Mouse (Mus musculus): ENCODE data around the gene Pi4ka. TPM values are rescaled to one million over a fixed set of nuclear protein-coding genes. Genes with fewer than 3 reads are reported as not detected.
A peak's percentile ranks its signal among the peaks of the same experiment; 100 is the strongest.

Gene Pi4ka
- polyA plus RNA-seq, 1 experiment from 2014 or later: 77.8 TPM

- WGBS: 81% methylated on average over 2 of the region's 2 CpGs
- Histone ChIP-seq H3K27ac (no peak overlapping the region), H3K27me3 (replicated peaks) (no peaks in the 10 kb centered on the region), H3K36me3 (replicated peaks) (peaks cover 74% of the 10 kb centered on the region), H3K9me3 (no peaks in the 10 kb centered on the region), H3K4me3 (no peak overlapping the region), H3K9ac (no peak overlapping the region), H3K4me1 (no peaks in the 10 kb centered on the region), H3K4me2 (no peak overlapping the region)
- ATAC-seq (replicated peaks): no peak
Measured at GRCm38 (mm10) chr16:17287103-17287502, 119.0 kb downstream of the Pi4ka start.

GRCm38 (mm10) chr16:17283151-17283550 is 123.0 kb downstream of the Pi4ka start:
- Histone ChIP-seq H3K27ac (no peak overlapping the region), H3K4me1 (peaks cover 1% of the 10 kb centered on the region), H3K4me2 (no peak overlapping the region), H3K4me3 (no peak overlapping the region), H3K36me3 (replicated peaks) (peaks cover 65% of the 10 kb centered on the region), H3K9ac (no peak overlapping the region), H3K9me3 (no peaks in the 10 kb centered on the region), H3K27me3 (replicated peaks) (peaks cover 17% of the 10 kb centered on the region)
- WGBS: 84% methylated on average over 6 of the region's 6 CpGs
- no peak for ATAC-seq (replicated peaks)

GRCm38 (mm10) chr16:17280471-17280870 is 125.6 kb downstream of the Pi4ka start:
- Histone ChIP-seq H3K4me2 (no peak overlapping the region), H3K9me3 (no peaks in the 10 kb centered on the region), H3K27ac (no peak overlapping the region), H3K4me1 (peaks cover 22% of the 10 kb centered on the region), H3K27me3 (replicated peaks) (peaks cover 29% of the 10 kb centered on the region), H3K9ac (no peak overlapping the region), H3K4me3 (no peak overlapping the region), H3K36me3 (replicated peaks) (peaks cover 44% of the 10 kb centered on the region)
- WGBS: 88% methylated on average over 11 of the region's 11 CpGs
- no peak for ATAC-seq (replicated peaks)

- Histone ChIP-seq H3K27ac (peak overlapping the region; percentile 39), H3K4me2 (peak overlapping the region; percentile 75), H3K36me3 (replicated peaks) (peaks cover 19% of the 10 kb centered on the region), H3K4me3 (peak overlapping the region; percentile 46), H3K4me1 (peaks cover 22% of the 10 kb centered on the region), H3K27me3 (replicated peaks) (peaks cover 29% of the 10 kb centered on the region), H3K9ac (peak overlapping the region; percentile 48), H3K9me3 (no peaks in the 10 kb centered on the region)
- WGBS: 4% methylated on average over 61 of the region's 61 CpGs
- peak; percentile 29 for ATAC-seq (replicated peaks)
Measured at GRCm38 (mm10) chr16:17277342-17278211, 128.5 kb downstream of the Pi4ka start.

GRCm38 (mm10) chr16:17276164-17277151 is 129.7 kb downstream of the Pi4ka start:
- WGBS: under 1% methylated on average over 62 of the region's 62 CpGs
- H3K4me3 ChIP-seq: peak overlapping the region; percentile 46
- ATAC-seq (replicated peaks): peak; percentile 90
- peaks cover 10% of the 10 kb centered on the region; the same call in 1 of the 2 replicates for H3K36me3 ChIP-seq (replicated peaks)
- H3K27ac ChIP-seq: peak overlapping the region; percentile 82
- H3K4me1 ChIP-seq: peaks cover 22% of the 10 kb centered on the region
- H3K4me2 ChIP-seq: peak overlapping the region; percentile 75
- peaks cover 29% of the 10 kb centered on the region for H3K27me3 ChIP-seq (replicated peaks)
- no peaks in the 10 kb centered on the region for H3K9me3 ChIP-seq
- peak overlapping the region; percentile 48 for H3K9ac ChIP-seq

- Histone ChIP-seq H3K4me2 (peak within 1 kb of the TSS; percentile 75), H3K27ac (peak within 1 kb of the TSS; percentile 82), H3K27me3 (replicated peaks) (peaks cover 29% of the 10 kb centered on the region), H3K36me3 (replicated peaks) (peaks cover 10% of the 10 kb centered on the region; the same call in 1 of the 2 replicates), H3K9me3 (no peaks in the 10 kb centered on the region), H3K4me3 (peak within 1 kb of the TSS; percentile 46), H3K9ac (peak within 1 kb of the TSS; percentile 48), H3K4me1 (peaks cover 22% of the 10 kb centered on the region)
- WGBS: 60% methylated on average over 7 of the region's 7 CpGs
- no peak for ATAC-seq (replicated peaks)
Measured at GRCm38 (mm10) chr16:17275721-17276120, 130.4 kb downstream of the Pi4ka start, which contains the start of gene Tmem191c. Gene Tmem191c, plus strand, starts transcription at chr16:17276077.

GRCm38 (mm10) chr16:17271856-17272255 is 134.3 kb downstream of the Pi4ka start:
- Histone ChIP-seq H3K4me2 (no peak overlapping the region), H3K9ac (no peak overlapping the region), H3K36me3 (replicated peaks) (no peaks in the 10 kb centered on the region), H3K27ac (no peak overlapping the region), H3K4me3 (no peak overlapping the region), H3K4me1 (peaks cover 7% of the 10 kb centered on the region), H3K27me3 (replicated peaks) (no peaks in the 10 kb centered on the region), H3K9me3 (no peaks in the 10 kb centered on the region)
- WGBS: 84% methylated on average over 6 of the region's 6 CpGs
- ATAC-seq (replicated peaks): no peak

- H3K9me3 ChIP-seq: no peaks in the 10 kb centered on the region
- no peak for ATAC-seq (replicated peaks)
- peaks cover under 1% of the 10 kb centered on the region; the same call in 1 of the 2 replicates for H3K4me1 ChIP-seq
- no peaks in the 10 kb centered on the region for H3K36me3 ChIP-seq (replicated peaks)
- no peak overlapping the region for H3K9ac ChIP-seq
- H3K27ac ChIP-seq: no peak overlapping the region
- no peak overlapping the region for H3K4me3 ChIP-seq
- H3K4me2 ChIP-seq: no peak overlapping the region
- H3K27me3 ChIP-seq (replicated peaks): no peaks in the 10 kb centered on the region
- WGBS: 65% methylated on average over 4 of the region's 4 CpGs
Measured at GRCm38 (mm10) chr16:17271124-17271523, 135.0 kb downstream of the Pi4ka start.

- H3K9ac ChIP-seq: no peak overlapping the region
- no peak overlapping the region for H3K4me3 ChIP-seq
- no peaks in the 10 kb centered on the region for H3K4me1 ChIP-seq
- H3K27me3 ChIP-seq (replicated peaks): no peaks in the 10 kb centered on the region
- no peaks in the 10 kb centered on the region for H3K9me3 ChIP-seq
- ATAC-seq (replicated peaks): no peak
- WGBS: 91% methylated on average over 5 of the region's 5 CpGs
- no peak overlapping the region for H3K4me2 ChIP-seq
- H3K27ac ChIP-seq: no peak overlapping the region
- H3K36me3 ChIP-seq (replicated peaks): no peaks in the 10 kb centered on the region
Measured at GRCm38 (mm10) chr16:17269872-17270271, 136.2 kb downstream of the Pi4ka start.

- WGBS: 87% methylated on average over 5 of the region's 5 CpGs
- Histone ChIP-seq H3K27me3 (replicated peaks) (no peaks in the 10 kb centered on the region), H3K27ac (no peak overlapping the region), H3K4me1 (no peaks in the 10 kb centered on the region), H3K4me2 (no peak overlapping the region), H3K36me3 (replicated peaks) (no peaks in the 10 kb centered on the region), H3K4me3 (no peak overlapping the region), H3K9ac (no peak overlapping the region), H3K9me3 (no peaks in the 10 kb centered on the region)
- no peak for ATAC-seq (replicated peaks)
Measured at GRCm38 (mm10) chr16:17267937-17268336, 138.2 kb downstream of the Pi4ka start.

GRCm38 (mm10) chr16:17266113-17266512 is 140.0 kb downstream of the Pi4ka start:
- ATAC-seq (replicated peaks): no peak
- no peaks in the 10 kb centered on the region for H3K9me3 ChIP-seq
- no peaks in the 10 kb centered on the region for H3K27me3 ChIP-seq (replicated peaks)
- H3K27ac ChIP-seq: no peak overlapping the region
- H3K4me2 ChIP-seq: no peak overlapping the region
- H3K9ac ChIP-seq: no peak overlapping the region
- no peak overlapping the region for H3K4me3 ChIP-seq
- H3K4me1 ChIP-seq: no peaks in the 10 kb centered on the region
- H3K36me3 ChIP-seq (replicated peaks): no peaks in the 10 kb centered on the region
- 66% methylated on average over 3 of the region's 3 CpGs for WGBS

GRCm38 (mm10) chr16:17261341-17261740 is 144.8 kb downstream of the Pi4ka start:
- Histone ChIP-seq H3K4me2 (no peak overlapping the region), H3K4me3 (no peak overlapping the region), H3K27me3 (replicated peaks) (no peaks in the 10 kb centered on the region), H3K9me3 (no peaks in the 10 kb centered on the region), H3K4me1 (no peaks in the 10 kb centered on the region), H3K36me3 (replicated peaks) (peaks cover 28% of the 10 kb centered on the region), H3K27ac (no peak overlapping the region), H3K9ac (no peak overlapping the region)
- no peak for ATAC-seq (replicated peaks)
- WGBS: 81% methylated on average over 1 of the region's 1 CpGs

Data from midbrain, embryonic 15.5 days (tissue).